Mouse (Mus musculus) spleen, adult 12 weeks (tissue): ENCODE data around the gene Gsn.

Source experiments
- DNase-seq: peaks from one replicate; pipeline ENCODE4 v3.0.0; 2022; ENCODE audit warnings: low spot score

Gsn gene

DNA sequence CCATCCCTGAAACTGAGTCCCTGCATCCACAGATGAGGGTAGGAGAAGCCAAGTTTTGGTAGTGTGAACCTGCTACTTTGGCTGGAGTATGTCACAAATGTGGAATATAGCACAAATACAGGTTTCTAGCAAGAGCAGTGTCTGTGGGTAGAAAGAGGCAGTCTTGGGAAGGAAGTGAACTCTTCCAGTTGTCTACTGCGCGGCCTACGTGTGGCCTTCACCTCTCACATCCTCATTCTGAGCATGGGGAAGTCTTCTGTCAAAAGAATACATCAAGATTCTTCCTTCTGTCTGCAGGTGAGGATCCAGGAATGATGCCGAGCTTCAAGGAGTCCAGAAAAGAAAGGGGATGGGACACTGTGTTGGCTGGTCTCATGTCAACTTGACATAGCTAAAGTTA, 2.4 kb upstream of the Gsn start:
- DNase-seq, result no peak

DNA sequence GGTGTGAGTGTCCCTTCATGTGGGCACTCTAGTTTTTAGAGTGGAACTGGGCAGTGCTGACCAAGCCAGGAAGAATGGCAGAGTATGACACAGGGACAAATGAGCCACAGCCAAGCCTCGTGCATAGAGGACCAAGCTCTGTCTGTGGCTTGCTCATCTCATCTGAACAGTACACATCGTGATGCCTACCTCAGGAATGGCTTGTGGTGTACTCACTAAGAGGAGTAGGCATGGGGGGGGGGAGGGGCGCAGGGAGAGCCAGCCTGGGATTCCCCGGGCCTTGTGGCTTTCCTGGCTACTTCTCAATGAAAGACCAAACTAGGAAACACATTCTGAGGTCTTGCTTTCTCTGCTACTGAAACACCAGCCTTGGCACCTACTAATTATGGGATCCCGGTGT, 1.2 kb upstream of the Gsn start:
- no peak for DNase-seq

DNA sequence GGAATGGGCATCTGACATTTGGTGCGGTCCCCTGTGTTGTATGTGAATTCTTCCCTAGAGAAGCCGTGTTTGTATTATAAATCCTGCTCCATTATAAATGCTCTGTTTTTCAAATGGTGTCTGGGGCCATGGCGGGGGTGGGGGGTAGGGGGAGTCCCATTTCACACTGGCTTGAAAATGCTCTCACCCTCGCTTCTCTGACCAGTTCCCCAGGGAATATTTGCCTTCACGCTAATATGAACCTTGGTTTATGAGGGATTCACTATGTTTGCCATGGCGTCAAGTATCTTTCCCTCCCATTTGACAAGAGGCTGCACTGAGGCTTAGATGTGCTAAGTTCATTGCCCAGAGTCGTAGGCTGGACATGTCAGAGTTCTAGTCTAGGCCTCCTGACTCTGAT, 718 bp upstream of the Gsn start:
- no peak for DNase-seq

DNA sequence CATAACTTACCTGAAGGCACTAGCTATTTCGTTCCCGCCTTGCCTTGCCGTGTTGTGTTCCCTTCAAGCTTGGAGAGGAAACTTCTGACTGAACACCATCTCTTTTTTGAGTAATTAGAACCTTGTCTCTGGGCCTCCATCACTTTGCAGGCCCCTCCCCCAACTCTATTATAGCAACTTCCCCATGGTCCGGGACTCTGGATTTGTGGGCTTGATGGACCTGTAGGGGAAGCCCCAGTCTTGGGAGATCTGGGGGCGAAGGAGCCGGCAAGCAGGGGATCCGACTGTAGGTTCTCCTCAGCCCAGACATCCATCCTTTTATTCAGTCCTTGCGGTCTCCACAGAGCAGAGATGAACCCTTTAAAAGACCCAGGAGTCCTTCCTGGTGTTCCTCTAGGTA, 752 bp downstream of the Gsn start:
- DNase-seq, result no peak

DNA sequence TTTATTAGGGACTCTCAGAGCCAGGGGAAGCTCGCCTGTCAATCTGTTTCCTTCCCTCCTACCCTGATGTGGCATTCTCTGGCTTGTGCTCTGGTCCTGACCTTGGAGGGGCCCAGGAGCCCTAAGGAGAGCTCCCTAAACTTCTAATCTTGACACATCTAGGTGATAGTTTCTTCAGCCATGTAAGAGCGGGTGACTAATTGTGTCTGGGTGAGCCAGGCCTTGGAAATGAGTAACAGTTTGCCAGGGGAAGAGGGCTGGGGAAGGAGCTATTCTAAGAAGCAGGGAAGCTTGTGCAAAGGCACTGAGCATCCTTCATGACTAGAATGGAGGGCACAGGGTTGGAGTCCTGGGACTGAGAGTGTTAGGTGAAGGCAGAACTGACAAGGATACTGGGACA, 1.7 kb downstream of the Gsn start:
- DNase-seq, result no peak

DNA sequence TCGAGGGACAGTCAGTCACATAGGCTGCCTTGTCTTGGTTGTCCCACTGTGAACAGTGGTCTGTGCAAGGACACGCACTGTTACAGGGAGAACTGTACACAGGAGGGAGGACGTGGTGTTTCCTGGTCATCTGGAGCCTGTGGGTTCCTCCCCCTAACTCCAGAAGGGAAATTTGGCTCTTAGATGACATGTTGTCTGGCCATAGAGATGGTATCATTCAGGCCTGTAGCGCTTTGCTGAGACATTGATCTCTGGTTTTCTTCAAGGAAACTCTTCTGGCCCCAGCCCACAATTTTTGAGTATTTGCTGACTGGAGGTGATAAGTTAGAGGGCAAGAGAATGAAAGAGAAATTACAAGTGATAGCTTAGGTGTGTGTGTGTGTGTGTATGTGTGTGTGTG, 2.4 kb downstream of the Gsn start:
- no peak for DNase-seq

DNA sequence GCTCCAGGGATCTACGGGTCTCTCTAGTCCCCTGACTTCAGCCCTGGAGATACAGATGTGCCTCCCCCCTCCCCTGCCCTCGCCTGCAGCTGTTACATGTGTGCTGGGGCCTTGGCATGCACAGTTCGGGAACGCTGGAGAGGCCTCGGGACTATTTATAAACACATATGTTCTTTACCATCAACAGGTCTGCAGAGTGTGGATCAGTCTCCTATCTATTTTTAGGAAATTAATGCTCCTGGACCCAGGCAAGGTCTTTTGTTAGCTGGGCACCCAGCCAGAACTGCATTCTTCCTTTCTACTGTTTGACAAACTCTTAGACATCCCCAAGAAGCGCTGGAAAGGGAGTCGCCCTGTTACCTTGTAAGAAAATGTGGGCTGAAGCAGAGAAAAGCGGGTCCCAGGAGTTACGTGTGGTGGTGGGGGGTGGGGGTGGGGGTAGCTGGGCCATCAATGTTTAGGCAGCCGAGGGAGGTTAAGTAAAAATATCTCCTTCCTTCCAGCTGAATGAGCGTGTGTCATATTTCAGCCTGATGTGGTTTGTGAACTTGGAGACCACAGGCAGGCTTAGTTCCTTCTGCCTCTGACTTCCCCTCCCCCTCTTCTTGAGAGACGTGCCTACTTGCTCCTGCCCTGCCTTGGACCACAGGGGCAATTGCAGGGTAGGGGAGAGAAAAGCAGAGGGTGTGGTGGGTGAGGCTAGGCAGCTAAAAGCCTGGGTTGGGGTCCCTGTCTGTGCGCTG, 3.3 kb downstream of the Gsn start:
- DNase-seq, result no peak

DNA sequence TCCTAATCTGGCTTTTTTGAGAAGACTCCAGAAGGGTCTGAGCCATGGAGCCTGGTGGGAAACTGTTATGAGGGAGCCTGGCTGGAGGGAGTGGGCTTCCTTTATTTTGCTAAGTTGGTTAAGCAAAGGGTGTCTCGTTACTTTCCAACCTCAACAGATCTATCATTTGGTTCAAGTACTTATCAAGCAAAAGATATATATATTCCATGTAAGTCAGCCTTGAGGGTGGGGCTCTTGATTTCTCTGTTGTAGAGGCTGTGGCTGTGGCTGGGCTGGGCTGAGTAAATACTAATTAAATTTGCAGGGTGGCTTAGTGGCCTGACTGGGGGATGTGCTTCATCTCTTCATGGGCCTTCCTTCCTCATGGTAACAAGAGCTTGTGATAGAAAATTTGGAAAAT, 4.1 kb downstream of the Gsn start:
- DNase-seq, result no peak

DNA sequence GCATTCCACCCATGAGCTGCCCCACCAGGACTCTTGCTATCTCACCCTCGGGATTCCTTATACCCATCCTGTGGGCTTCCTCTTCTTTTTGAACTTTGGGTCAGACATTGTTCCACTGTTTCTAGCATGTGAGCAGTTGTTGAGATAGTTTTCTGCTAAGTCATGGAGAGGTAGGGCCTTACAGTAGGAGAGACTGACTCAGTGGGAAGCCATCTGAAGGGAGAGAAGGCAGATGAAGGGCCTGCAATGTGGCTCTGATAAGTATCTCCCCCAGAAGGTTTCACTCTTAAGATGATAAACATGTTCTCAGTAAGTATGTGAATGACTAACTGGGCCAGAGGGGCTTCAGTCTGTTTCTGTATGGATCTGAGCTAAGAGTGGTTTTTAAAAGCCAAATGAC, 7.9 kb downstream of the Gsn start:
- DNase-seq, result no peak

DNA sequence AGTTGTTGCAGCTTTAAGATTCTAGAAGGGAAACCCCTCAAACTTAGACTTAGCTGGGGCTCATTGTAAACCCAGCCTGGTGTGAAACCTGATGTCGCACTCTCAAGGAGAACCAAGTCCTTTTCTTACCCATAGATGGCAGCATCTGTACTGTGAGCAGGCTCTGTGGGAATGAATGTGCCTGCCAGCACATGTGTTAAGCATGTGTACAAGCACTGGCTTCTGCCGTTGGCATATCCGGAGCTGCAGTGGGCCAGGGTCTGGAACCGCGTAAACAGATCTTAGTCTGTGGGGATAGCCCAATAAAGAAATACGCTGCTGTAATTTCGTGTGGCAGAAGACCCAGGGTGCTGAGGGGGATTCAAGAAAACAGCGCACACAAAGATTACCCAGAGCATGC, 9.1 kb downstream of the Gsn start:
- no peak for DNase-seq

DNA sequence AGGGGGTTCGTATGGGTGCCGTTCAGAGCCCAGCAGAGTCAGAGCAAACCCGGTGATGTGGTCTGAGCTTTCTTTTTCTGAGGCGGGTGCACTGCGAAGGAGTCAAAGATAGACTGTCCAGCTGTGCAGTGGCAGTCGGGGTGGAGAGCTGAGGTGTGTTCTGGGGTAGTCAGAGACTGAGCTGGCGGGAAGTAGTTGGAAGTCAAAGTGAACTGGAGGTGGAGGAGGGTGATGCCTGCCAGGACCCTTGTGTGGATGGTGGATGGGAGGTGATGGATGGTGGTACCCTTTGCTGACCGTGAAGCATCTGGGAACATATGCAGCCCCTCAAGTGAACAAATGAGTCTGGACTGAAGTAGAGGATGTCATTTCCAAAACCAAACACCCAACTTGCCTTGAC, 9.6 kb downstream of the Gsn start:
- DNase-seq, result no peak

DNA sequence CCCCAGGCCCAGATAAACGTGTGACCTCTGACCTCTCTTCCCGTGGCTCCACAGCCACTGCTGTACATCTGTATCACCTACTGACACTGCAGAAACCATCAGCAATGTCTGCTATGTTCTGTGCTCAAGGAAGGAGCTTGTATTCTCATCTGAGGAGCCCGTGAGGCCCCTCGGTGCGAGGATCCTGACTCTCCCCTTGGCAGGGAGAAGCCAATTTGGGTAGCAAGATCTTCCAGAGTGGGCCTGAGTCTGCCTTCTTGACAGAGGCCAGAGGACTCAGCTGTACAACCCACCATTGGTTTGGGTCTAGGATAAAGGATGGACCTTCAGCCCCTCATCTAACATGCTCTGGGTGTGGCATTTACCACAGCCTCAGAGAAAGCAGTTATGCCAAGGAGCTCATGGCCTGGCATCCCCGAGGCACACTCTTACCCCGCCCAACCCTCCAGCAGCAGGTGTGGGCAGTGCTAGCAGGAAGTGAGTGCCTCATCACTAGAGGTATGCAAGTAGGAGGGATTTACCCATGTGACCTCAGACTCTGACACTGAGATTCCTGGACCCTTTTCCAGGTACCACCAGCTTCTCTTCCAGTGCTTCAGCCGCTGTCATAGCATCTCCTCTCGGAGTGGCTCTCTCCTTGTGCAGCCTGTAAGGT, 10.2 kb downstream of the Gsn start:
- DNase-seq, result no peak

DNA sequence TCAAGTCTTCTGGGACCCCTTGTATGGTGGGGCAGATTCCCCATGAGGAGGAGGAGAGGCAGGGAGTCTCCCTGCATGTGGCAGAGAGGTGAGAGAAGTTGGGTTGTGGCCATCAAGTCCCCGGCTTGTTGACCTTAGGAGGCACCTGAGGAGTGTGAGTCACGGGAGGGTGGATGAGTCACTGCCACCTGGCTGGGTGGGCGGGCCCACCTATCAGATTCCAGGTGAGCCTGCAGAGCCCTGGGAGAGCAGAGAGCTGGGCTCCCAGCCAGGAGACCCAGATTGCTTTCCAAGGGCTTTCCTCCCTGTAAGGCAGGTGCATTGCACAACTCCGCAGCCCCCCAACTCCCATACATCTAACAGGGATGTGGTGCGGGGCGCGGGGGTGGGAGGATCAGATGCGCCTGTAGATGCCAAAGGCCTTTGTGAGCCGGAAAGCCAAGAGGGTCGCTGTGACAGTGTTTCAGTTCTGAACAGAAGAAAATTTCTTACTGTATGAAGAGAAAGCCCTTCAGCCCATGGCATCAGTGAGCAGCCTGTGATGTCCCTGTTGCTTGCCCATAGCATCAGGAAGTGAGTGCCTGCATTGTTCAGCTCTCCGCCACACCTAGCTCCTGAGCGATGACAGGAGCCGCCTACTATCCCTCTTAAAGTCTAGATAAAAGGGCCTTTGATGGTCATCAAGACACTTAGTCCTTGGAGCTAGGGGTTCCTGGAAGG, 11.1 kb downstream of the Gsn start:
- DNase-seq, result no peak

DNA sequence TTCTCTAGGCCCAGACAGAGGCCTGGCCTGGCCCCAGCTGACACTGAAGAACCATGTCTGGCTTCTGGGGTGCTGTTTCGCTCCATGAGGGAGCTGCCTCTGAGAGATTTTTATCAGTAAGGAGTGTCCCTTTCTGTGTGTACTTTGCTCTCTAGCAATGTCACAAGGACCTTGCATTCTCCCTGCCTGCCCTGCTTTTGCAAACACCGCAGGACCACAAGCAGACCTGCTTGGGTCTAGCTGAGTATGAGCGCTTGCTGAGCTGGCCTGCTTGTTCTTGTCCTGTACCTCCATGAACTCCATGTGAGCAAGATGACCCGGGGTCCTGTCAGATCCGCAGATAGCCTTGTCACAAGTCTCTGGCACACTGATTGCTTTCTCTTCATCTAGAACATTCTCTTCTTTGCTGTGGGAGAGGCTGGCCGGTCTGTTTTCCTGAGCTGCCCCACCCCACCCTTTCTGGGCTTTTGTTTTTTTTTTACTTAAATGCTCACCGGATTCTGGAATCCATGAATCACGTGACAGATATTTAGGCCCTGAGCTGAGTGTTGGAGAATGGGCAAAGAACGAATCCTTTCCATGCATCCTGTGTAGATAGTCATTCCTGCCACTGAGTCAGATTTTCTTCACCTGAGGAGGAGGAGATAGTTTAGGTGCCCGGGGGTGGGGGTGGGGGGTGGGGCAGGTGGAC, 11.8 kb downstream of the Gsn start:
- no peak for DNase-seq

DNA sequence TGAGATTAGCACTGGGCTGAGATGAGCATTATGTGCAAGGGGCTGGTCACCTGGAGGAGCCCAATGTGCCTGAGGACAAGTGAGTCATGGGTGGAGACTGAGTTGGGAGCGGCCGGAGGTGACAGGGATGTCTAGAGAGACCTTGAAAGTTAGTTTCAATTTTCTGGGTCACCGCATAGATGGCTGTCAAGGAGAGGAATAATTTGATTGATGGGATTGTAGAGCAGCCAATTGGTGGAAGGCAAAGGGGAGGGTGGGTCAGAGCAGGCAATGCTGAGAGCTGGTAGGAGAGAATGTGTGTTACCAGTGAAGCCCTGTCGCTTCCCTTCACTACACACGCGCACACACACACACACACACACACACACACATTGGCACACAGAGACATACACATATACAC, 13.0 kb downstream of the Gsn start:
- no peak for DNase-seq

DNA sequence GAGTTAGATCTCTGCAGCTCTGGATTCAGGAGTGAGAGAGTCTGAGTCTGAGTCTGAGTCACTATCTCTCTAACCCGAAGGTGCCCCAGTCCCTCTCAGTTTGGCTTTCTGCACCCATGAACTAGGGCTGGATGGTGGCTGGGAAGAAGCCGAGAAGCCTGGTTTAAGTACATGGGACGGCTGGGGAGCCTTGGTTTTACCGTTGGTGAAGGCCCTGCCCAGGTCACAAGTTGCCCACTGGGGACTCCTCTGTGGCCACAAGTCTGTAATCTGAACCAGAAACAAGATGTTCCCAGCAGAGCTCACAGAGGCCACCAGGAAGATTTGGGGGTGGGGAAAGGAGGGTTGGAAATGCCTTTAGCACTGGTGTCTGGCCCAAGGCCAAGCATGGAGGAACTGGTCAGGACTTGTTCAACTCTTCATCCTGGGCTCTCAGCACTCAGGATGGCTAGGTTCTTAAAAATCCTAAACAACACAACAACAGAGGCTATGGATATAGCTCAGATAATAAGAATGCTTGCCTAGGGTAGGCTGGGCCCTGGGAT, 13.6 kb downstream of the Gsn start:
- DNase-seq, result no peak

DNA sequence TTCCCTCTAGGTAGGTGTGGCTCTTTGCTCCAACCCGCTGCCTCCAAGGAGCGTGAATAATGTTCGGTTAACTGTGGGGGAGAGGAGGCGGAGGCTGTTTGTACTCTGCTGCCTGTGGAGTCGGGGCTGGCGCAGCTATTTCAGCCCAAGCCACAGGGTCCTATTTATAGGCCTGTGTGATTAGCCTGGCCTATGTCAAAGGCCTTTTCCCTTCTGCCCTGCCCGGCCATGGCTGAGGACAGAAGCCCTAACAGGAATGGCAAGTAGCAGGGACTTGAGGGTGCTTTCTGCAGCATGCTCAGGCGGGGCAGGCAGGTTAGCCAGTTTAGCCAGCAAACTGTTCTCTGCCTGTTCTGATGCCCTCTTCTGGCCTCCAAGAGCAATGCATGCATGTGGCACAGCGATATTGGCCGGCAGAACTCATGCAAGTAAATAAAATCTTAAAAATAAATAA, 14.4 kb downstream of the Gsn start:
- DNase-seq, result no peak

DNA sequence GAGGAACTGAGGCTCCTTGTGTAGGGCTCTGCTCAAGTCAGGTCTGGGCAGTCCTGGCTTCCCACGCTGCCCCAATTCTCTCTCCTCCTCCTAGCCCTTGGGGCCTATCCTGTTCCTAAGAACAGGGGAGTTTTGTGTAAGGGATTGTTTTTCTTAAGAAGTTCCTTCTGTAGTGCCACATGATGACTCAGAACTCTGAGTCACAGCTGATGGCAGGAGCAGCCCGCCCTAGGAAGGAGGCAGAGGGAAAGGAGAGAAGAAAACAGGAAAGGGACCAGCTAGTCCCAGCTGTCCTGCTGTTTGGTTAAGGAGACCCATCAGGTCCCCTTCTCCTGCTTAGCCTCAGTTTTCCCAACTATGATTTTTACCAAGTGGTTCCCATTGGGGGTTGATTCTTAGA, 15.6 kb downstream of the Gsn start:
- no peak for DNase-seq

DNA sequence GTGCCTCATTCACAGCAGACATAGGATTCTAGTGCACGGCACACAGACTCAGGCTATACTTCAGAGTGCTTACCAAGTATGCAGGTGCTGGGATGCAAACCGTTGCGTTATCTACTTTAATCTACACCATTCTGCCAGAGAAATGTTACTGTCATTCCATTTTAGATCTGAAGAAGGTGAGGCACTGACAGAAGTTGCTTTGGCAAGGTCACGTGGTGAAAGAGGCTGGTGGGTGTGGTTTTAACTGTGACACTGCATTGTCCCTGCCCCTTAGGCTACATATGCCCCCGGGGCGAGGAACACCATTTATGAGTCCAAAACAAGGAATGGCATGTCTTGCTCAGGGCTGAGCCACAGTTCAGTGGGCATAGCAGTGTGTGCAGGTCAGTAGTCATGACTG, 16.7 kb downstream of the Gsn start:
- DNase-seq, result no peak

DNA sequence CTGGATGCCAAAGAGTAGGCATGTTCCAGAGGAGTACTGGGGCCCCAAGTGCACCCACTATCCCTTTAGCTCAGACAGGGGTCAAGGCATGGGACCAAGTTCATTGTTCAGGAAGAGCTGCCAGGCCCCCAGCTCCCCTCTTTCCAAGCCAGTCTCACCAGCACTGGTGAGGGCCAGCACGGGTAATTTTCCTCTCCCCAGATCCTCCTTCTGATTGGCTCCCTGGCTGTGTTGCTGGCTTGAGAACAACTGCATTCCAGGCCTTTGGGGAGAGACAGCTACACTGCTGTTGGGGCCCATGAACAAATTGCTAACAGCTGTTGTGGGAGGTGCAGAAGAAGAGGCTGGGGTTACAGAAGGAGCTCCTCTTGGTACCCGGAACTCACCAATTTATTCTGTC, 17.4 kb downstream of the Gsn start:
- DNase-seq, result no peak

DNA sequence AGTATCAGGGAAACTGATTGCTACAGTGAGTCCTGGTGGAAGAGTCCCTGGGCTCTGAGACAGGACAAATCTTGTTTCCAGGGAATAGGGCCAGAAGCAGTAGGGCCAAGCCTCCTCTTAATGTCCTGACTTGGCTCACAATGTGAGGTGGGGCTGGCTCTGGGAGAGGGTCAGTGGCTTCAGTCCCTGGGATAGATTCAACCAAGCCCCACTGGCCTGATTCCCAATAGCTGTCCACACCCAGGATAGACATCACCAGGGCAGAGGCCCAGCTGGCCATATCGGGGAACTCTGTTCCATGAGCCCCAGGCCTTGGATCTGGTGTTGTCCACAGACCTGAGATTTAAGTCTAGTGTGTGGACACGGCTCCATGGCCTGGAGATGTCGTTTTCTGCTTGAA, 21.5 kb downstream of the Gsn start:
- DNase-seq, result no peak

DNA sequence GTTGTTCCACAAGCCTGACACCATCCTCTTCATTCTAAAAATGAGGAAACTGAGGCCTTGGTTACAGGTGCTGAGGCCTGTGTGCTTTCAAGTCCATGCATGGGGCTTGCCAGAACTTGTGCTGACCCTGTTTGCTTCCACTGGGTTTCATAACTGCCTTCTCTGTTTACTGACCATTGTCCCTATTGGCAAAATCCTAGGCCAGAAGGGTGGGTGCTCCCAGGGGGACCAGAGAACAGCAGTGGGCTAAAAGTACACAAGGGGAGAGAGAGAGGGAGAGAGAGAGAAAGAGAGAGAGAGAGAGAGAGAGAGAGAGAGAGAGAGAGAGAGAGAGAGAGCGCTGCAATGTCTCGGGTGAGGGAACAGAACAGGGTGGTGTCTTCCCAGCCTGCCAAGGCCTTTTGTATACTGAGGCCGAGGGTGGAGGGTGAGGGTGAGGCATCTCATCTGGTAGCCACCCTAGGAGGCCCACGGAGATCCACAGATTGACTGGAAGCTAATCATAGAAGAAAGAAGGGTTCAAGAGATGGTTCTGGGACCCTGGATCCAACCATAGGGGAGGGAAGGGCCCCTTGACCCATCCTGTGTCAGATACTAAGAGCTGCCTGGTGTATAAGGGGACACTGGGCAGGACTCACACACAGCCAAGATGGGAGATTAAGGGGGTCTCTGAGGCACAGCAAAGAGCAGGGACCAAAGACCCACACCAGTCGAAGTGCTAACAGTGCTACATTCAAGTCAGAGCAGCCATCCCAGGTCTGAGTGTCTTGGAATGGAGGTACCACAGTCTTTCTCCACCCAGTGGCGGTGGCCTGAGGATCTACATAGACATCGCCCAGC, 22.4 kb downstream of the Gsn start:
- no peak for DNase-seq
